Mouse (Mus musculus): ENCODE data around the gene Calhm3. TPM values are rescaled to one million over a fixed set of nuclear protein-coding genes. Genes with fewer than 3 reads are reported as not detected.

Gene Calhm3
- total and polyA plus RNA-seq, 3 experiments, result not detected

DNA sequence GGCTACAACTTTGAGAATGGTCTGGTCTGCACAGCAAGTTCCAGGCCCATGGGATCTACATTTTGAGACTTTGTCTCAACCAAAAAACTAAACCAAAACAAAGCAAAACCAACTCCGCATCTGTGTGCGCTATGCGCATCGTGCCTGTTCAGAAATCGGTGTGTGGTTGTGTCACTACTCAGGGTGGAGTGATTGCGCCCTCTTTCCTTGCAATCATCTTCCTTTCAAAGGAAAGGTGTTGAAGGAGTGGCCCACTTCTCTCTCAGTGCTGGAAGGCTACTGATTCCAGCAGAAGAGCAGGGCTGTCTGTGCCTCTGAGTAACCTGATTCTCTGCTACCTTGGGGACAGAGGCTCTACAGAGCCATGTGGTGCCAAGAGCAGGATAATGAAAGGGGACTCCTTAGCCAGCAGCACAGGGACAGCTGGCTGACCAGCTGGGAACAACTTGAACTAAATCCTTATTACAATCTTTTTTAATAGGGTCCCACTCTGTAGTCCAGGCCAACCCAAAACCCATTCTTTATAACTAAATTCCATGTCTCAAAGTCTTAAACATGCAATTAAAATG, 5.7 kb upstream of the Calhm3 start:
- intact Hi-C loops (cut with DNase I), result no loop called here
- H3K27me3 ChIP-seq (ENCODE audit: control insufficient read depth, insufficient read depth, low read length), result no peaks in the 10 kb centered on the region
- no peak for TF ChIP-seq EP300 (IDR thresholded peaks at IDR 0.05; ENCODE audit: insufficient read depth, low read depth, low read length)
- TF ChIP-seq CTCF (IDR thresholded peaks at IDR 0.05), result no peak
- TF ChIP-seq POLR2A (IDR thresholded peaks at IDR 0.05; ENCODE audit: insufficient read depth, low read depth, low read length), result no peak
- no peaks in the 10 kb centered on the region for H3K79me2 ChIP-seq (replicated peaks; ENCODE audit: control insufficient read depth, insufficient read depth, low read length)
- no peak overlapping the region for H3K4me3 ChIP-seq
- H3K36me3 ChIP-seq (ENCODE audit: control insufficient read depth, insufficient read depth, low read length), result no peaks in the 10 kb centered on the region
- no peak overlapping the region for H3K27ac ChIP-seq
- no peak for DNase-seq
- 95% methylated on average over 6 of the region's 6 CpGs for WGBS
- no peaks in the 10 kb centered on the region for H3K4me1 ChIP-seq (ENCODE audit: control insufficient read depth, insufficient read depth, low read length)
- no peak overlapping the region for H3K9ac ChIP-seq (ENCODE audit: low read depth, low read length)

GRCm38 (mm10) chr19:47161669-47162068, 4.1 kb upstream of the Calhm3 start:
- Histone ChIP-seq H3K27me3 (ENCODE audit: control insufficient read depth, insufficient read depth, low read length) (no peaks in the 10 kb centered on the region), H3K9ac (ENCODE audit: low read depth, low read length) (no peak overlapping the region), H3K4me1 (ENCODE audit: control insufficient read depth, insufficient read depth, low read length) (no peaks in the 10 kb centered on the region), H3K4me3 (no peak overlapping the region), H3K36me3 (ENCODE audit: control insufficient read depth, insufficient read depth, low read length) (no peaks in the 10 kb centered on the region), H3K27ac (no peak overlapping the region), H3K79me2 (replicated peaks; ENCODE audit: control insufficient read depth, insufficient read depth, low read length) (no peaks in the 10 kb centered on the region)
- no peak for DNase-seq
- TF ChIP-seq POLR2A (IDR thresholded peaks at IDR 0.05; ENCODE audit: insufficient read depth, low read depth, low read length) (no peak), CTCF (IDR thresholded peaks at IDR 0.05) (no peak)
- 63% methylated on average over 4 of the region's 4 CpGs for WGBS
- intact Hi-C loops (cut with DNase I), result no loop called here

GRCm38 (mm10) chr19:47153767-47154166, 3.8 kb downstream of the Calhm3 start:
- H3K4me3 ChIP-seq, result no peak overlapping the region
- no peaks in the 10 kb centered on the region; the same call in 1 of the 2 replicates for H3K27me3 ChIP-seq (ENCODE audit: control insufficient read depth, insufficient read depth, low read length)
- WGBS, result 89% methylated on average over 7 of the region's 7 CpGs
- H3K4me1 ChIP-seq (ENCODE audit: control insufficient read depth, insufficient read depth, low read length), result no peaks in the 10 kb centered on the region
- no peak overlapping the region for H3K9ac ChIP-seq (ENCODE audit: low read depth, low read length)
- TF ChIP-seq EP300 (IDR thresholded peaks at IDR 0.05; ENCODE audit: insufficient read depth, low read depth, low read length) (no peak), POLR2A (IDR thresholded peaks at IDR 0.05; ENCODE audit: insufficient read depth, low read depth, low read length) (no peak), CTCF (IDR thresholded peaks at IDR 0.05) (no peak)
- intact Hi-C loops (cut with DNase I), result no loop called here
- H3K79me2 ChIP-seq (replicated peaks; ENCODE audit: control insufficient read depth, insufficient read depth, low read length), result no peaks in the 10 kb centered on the region
- no peaks in the 10 kb centered on the region for H3K36me3 ChIP-seq (ENCODE audit: control insufficient read depth, insufficient read depth, low read length)
- H3K27ac ChIP-seq, result no peak overlapping the region
- DNase-seq, result no peak

- H3K4me3 ChIP-seq, result no peak overlapping the region
Measured at GRCm38 (mm10) chr19:47152062-47152369, 5.5 kb downstream of the Calhm3 start.

GRCm38 (mm10) chr19:47151332-47152061, 6.1 kb downstream of the Calhm3 start:
- WGBS, result 32% methylated on average over 32 of the region's 32 CpGs
- H3K79me2 ChIP-seq (replicated peaks; ENCODE audit: control insufficient read depth, insufficient read depth, low read length), result no peaks in the 10 kb centered on the region
- no peak overlapping the region for H3K9ac ChIP-seq (ENCODE audit: low read depth, low read length)
- intact Hi-C loops (cut with DNase I), result no loop called here
- no peaks in the 10 kb centered on the region for H3K4me1 ChIP-seq (ENCODE audit: control insufficient read depth, insufficient read depth, low read length)
- H3K36me3 ChIP-seq (ENCODE audit: control insufficient read depth, insufficient read depth, low read length), result no peaks in the 10 kb centered on the region
- H3K4me3 ChIP-seq, result no peak overlapping the region
- DNase-seq, result no peak
- TF ChIP-seq POLR2A (IDR thresholded peaks at IDR 0.05; ENCODE audit: insufficient read depth, low read depth, low read length), result no peak
- TF ChIP-seq EP300 (IDR thresholded peaks at IDR 0.05; ENCODE audit: insufficient read depth, low read depth, low read length), result no peak
- no peak for TF ChIP-seq CTCF (IDR thresholded peaks at IDR 0.05)
- no peaks in the 10 kb centered on the region; the same call in 1 of the 2 replicates for H3K27me3 ChIP-seq (ENCODE audit: control insufficient read depth, insufficient read depth, low read length)
- no peak overlapping the region for H3K27ac ChIP-seq

More at GRCm38 (mm10) chr19:47152062-47152369, 5.5 kb downstream of the Calhm3 start:
- TF ChIP-seq POLR2A (IDR thresholded peaks at IDR 0.05; ENCODE audit: insufficient read depth, low read depth, low read length) (no peak), EP300 (IDR thresholded peaks at IDR 0.05; ENCODE audit: insufficient read depth, low read depth, low read length) (no peak), CTCF (IDR thresholded peaks at IDR 0.05) (no peak)
- no peak for DNase-seq
- no peak overlapping the region for H3K9ac ChIP-seq (ENCODE audit: low read depth, low read length)
- no peaks in the 10 kb centered on the region for H3K79me2 ChIP-seq (replicated peaks; ENCODE audit: control insufficient read depth, insufficient read depth, low read length)
- H3K36me3 ChIP-seq (ENCODE audit: control insufficient read depth, insufficient read depth, low read length), result no peaks in the 10 kb centered on the region
- H3K27me3 ChIP-seq (ENCODE audit: control insufficient read depth, insufficient read depth, low read length), result no peaks in the 10 kb centered on the region; the same call in 1 of the 2 replicates
- intact Hi-C loops (cut with DNase I), result no loop called here
- 61% methylated on average over 12 of the region's 12 CpGs for WGBS
- H3K4me1 ChIP-seq (ENCODE audit: control insufficient read depth, insufficient read depth, low read length), result no peaks in the 10 kb centered on the region
- no peak overlapping the region for H3K27ac ChIP-seq

GRCm38 (mm10) chr19:47149854-47150253, 7.7 kb downstream of the Calhm3 start:
- Histone ChIP-seq H3K9ac (ENCODE audit: low read depth, low read length) (no peak overlapping the region), H3K36me3 (ENCODE audit: control insufficient read depth, insufficient read depth, low read length) (no peaks in the 10 kb centered on the region), H3K4me1 (ENCODE audit: control insufficient read depth, insufficient read depth, low read length) (no peaks in the 10 kb centered on the region), H3K27me3 (ENCODE audit: control insufficient read depth, insufficient read depth, low read length) (no peaks in the 10 kb centered on the region; the same call in 1 of the 2 replicates), H3K79me2 (replicated peaks; ENCODE audit: control insufficient read depth, insufficient read depth, low read length) (no peaks in the 10 kb centered on the region), H3K27ac (no peak overlapping the region), H3K4me3 (no peak overlapping the region)
- WGBS, result 39% methylated on average over 4 of the region's 4 CpGs
- no peak for DNase-seq
- TF ChIP-seq EP300 (IDR thresholded peaks at IDR 0.05; ENCODE audit: insufficient read depth, low read depth, low read length) (no peak), POLR2A (IDR thresholded peaks at IDR 0.05; ENCODE audit: insufficient read depth, low read depth, low read length) (no peak), CTCF (IDR thresholded peaks at IDR 0.05) (no peak)
- intact Hi-C loops (cut with DNase I), result no loop called here

All from heart, adult 2 months (tissue).